Mouse (Mus musculus) liver, embryonic 11.5 days (tissue): ENCODE measurements around the gene Ly6g6c. TPM values are rescaled to one million over a fixed set of nuclear protein-coding genes. Genes with fewer than 3 reads are reported as not detected.

Experiments
- ATAC-seq: fragments of 200-750 bp; cut with Nextera tagmentation; replicated peaks from 2 replicates; pipeline ENCODE4 v1.8.0; 2017; ENCODE audit warnings: moderate number of reproducible peaks, mild to moderate bottlenecking, moderate TSS enrichment, moderate library complexity; ENCODE audit not compliant: low FRiP score
- DNase-seq: peaks from one replicate; pipeline ENCODE4 v3.0.0-alpha.2; 2017; ENCODE audit warnings: low spot score
- H3K27ac ChIP-seq: fragments of 300-500 bp; sonication (generic); 2 replicates; pipeline ENCODE4 v1.5.1; 2014; ENCODE audit warnings: mild to moderate bottlenecking, low read depth, low read length, control low read depth
- H3K27me3 ChIP-seq: fragments of 300-500 bp; sonication (generic); replicated peaks from 2 replicates; pipeline ENCODE4 v1.6.1; 2014; ENCODE audit warnings: low read length, mixed read lengths; ENCODE audit not compliant: control insufficient read depth, insufficient read depth
- H3K36me3 ChIP-seq: fragments of 300-500 bp; sonication (generic); 2 replicates; pipeline ENCODE4 v1.6.1; 2014; ENCODE audit warnings: mild to moderate bottlenecking, low read length, moderate library complexity, mixed read lengths; ENCODE audit not compliant: control insufficient read depth, insufficient read depth
- H3K4me1 ChIP-seq: fragments of 300-500 bp; sonication (generic); replicated peaks from 2 replicates; pipeline ENCODE4 v1.6.1; 2014; ENCODE audit warnings: low read length, mixed read lengths; ENCODE audit not compliant: control insufficient read depth, insufficient read depth
- H3K4me2 ChIP-seq: fragments of 300-500 bp; sonication (generic); 2 replicates; pipeline ENCODE4 v1.6.1; 2014; ENCODE audit warnings: mild to moderate bottlenecking, control low read depth, moderate library complexity
- H3K4me3 ChIP-seq: fragments of 300-500 bp; sonication (generic); 2 replicates; pipeline ENCODE4 v1.5.1; 2014; ENCODE audit warnings: low read depth, low read length, control low read depth
- H3K9ac ChIP-seq: fragments of 300-500 bp; sonication (generic); 2 replicates; pipeline ENCODE4 v1.6.1; 2014; ENCODE audit warnings: low read depth, low read length, control low read depth
- H3K9me3 ChIP-seq: fragments of 300-500 bp; sonication (generic); 2 replicates; pipeline ENCODE4 v1.6.1; 2016; ENCODE audit warnings: low read length, inconsistent platforms, mixed read lengths; ENCODE audit not compliant: control insufficient read depth
- WGBS: fragments of 180-500 bp; shearing (Covaris S2); extraction: QIAGEN DNeasy Blood & Tissue Kit; methylation state at CpG from one replicate; pipeline ENCODE4 v1.1.7; 2014; 5-methylcytosine and 5-hydroxymethylcytosine counted together
- polyA plus RNA-seq: library from polyadenylated mRNA; unstranded; fragments of >200 nt; fragmentation: Nextera tagmentation; extraction: Ambion mirVana; gene quantifications from 2 replicates; pipeline ENCODE4 v1.2.1, GENCODE M21; 2014

The Ly6g6c gene
- polyA plus RNA-seq, result 0.34 and 1.8 TPM in 2 replicates

DNA sequence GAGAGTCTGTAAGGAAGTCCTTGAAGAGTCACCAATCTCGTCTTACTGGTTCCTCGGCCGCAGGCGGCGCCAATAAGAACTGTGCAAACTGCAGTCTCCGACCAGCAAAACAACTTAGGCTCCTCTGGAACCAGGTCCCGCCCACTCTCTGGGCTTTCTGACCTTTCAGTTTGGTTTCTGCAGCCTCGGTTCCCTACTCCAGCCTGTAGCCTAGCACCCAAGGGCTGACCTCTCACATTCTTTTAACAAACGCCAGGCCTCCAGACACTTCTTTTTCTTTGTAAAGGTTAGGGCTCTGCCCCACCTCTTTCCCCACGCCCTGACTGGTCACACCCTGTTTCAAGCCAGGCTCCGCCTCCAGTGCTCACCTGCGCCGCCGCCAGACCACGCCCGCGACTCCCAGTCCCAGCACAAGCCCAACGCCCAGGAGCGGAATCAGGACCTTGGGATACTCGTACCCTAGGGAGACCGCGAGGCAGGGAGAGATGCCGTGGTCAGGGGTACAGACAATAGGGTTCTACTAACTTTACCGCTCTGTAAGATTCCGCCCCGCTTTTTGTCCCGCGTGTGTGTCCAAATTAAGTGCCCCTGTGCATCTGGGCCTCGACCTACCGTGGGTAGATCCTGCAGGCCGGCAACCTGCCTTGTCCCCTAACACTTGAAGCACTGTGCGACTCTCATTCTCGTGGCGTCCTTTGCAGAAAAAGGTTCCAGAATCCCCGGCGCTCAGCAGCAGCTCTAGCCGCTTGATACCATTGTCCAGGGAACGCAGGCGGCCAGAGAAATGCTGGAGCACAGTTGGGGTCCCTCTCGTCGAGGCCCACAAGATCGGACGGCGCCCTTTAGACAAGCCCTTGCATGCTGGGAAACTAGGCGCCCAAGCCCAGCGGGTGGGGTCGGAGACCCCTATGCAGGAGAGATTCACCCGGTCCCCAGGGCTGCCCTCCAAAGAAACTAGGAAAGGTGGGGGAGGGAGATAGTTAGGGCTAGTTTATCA, at the start of gene Ly6g6c:
Gene Ly6g6c, plus strand, starts transcription at position 438 of the 997 bp plus-strand sequence.
- Histone ChIP-seq H3K27me3 (peaks cover 46% of the 10 kb centered on the region), H3K9ac (peak within 1 kb of the TSS; percentile 45), H3K4me2 (peak within 1 kb of the TSS; percentile 79), H3K36me3 (peaks cover 12% of the 10 kb centered on the region; the same call in 1 of the 2 replicates), H3K27ac (peak within 1 kb of the TSS; percentile 2; the same call in 1 of the 2 replicates), H3K4me1 (peaks cover 28% of the 10 kb centered on the region), H3K4me3 (peak within 1 kb of the TSS; percentile 45), H3K9me3 (no peaks in the 10 kb centered on the region)
- ATAC-seq, result peak; percentile 17
- WGBS, result 2% methylated on average over 48 of the region's 48 CpGs
- DNase-seq, result peak; percentile 52

DNA sequence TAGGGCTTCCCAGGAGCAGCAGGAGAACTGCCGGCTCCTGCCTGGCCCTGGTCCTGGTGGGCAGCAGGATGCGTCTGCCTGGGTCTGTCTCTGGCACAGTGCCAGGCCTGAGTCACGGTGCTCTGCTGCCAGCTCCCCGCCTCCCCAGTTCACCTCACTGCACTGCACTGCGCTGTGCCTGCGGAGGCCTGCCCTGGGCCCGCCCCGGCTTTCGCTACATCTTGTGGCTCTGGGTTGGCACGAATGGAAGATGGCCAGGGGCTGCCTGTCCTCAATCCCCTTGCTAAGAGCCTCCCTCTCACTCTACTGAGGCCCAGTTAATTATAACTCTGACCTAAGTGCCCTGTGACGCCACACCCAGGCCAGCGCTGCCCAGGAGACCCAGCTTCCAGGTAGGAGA, 48.8 kb upstream of the Ly6g6c start, which contains the start of gene Vwa7:
Gene Vwa7, plus strand, starts transcription at position 204 of the 400 bp plus-strand sequence.
- no peak within 1 kb of the TSS; the same call in 1 of the 2 replicates for H3K27ac ChIP-seq
- H3K36me3 ChIP-seq, result peaks cover 52% of the 10 kb centered on the region

GRCm38 (mm10) chr17:35016791-35017705, 48.1 kb upstream of the Ly6g6c start:
- H3K27me3 ChIP-seq, result no peaks in the 10 kb centered on the region
- 78% methylated on average over 10 of the region's 10 CpGs for WGBS
- H3K36me3 ChIP-seq, result peaks cover 45% of the 10 kb centered on the region
- no peak for DNase-seq
- no peak overlapping the region for H3K4me3 ChIP-seq
- peaks cover 10% of the 10 kb centered on the region for H3K4me1 ChIP-seq
- H3K4me2 ChIP-seq, result no peak overlapping the region
- no peak overlapping the region for H3K9ac ChIP-seq
- H3K27ac ChIP-seq, result no peak overlapping the region
- ATAC-seq, result no peak
- H3K9me3 ChIP-seq, result no peaks in the 10 kb centered on the region

More for the DNA sequence above, 48.8 kb upstream of the Ly6g6c start, which contains the start of gene Vwa7:
- peak; percentile 34 for DNase-seq
- no peak within 1 kb of the TSS for H3K4me2 ChIP-seq
- H3K4me3 ChIP-seq, result no peak within 1 kb of the TSS
- peaks cover 7% of the 10 kb centered on the region for H3K4me1 ChIP-seq
- no peaks in the 10 kb centered on the region for H3K27me3 ChIP-seq
- WGBS, result 82% methylated on average over 12 of the region's 12 CpGs
- H3K9me3 ChIP-seq, result no peaks in the 10 kb centered on the region
- peak; percentile 18; the same call in 1 of the 2 replicates for ATAC-seq
- H3K9ac ChIP-seq, result no peak within 1 kb of the TSS

DNA sequence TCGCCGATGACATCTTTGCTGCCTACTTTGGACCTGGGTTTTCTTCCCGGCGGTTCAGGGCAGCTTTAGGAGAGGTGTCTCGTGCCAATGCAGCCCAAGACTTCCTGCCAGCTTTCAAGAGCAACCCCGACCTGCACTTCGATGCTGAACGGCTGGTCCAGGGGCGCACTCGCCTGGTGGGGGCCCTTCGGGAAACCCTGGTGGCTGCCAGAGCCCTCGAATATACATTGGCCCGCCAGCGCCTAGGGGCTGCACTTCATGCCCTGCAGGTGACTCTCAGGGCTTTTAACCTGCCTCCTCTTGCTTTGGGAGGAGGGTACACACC, 47.5 kb upstream of the Ly6g6c start:
- no peak for ATAC-seq
- DNase-seq, result no peak

DNA sequence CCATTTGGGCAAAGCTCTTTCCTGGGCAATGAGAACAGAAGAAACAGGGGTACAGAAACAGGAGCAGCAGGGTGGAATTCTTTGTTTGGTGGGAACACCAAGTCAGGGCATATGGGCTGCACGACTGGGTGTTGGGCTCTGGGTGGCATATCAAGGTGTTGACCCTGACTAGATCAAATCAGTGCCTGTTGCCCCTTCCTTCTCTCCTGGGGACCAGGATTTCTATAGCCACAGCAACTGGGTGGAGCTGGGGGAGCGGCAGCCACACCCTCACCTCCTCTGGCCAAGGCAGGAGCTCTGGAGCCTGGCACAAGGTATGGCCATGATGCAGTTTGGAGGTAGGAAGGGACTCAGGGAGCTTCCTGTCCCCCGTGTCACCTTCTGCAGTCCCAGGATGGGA, 47.0 kb upstream of the Ly6g6c start:
- WGBS, result 75% methylated on average over 3 of the region's 3 CpGs
- DNase-seq (no peak), ATAC-seq (no peak)
- Histone ChIP-seq H3K27me3 (no peaks in the 10 kb centered on the region), H3K9ac (no peak overlapping the region), H3K4me2 (no peak overlapping the region), H3K9me3 (no peaks in the 10 kb centered on the region), H3K27ac (no peak overlapping the region), H3K36me3 (peaks cover 37% of the 10 kb centered on the region), H3K4me1 (peaks cover 21% of the 10 kb centered on the region), H3K4me3 (no peak overlapping the region)

More for the DNA sequence above, 47.5 kb upstream of the Ly6g6c start:
- Histone ChIP-seq H3K9me3 (no peaks in the 10 kb centered on the region), H3K36me3 (peaks cover 42% of the 10 kb centered on the region), H3K27me3 (no peaks in the 10 kb centered on the region), H3K9ac (no peak overlapping the region), H3K27ac (no peak overlapping the region), H3K4me2 (no peak overlapping the region), H3K4me1 (peaks cover 16% of the 10 kb centered on the region), H3K4me3 (no peak overlapping the region)
- WGBS, result 72% methylated on average over 14 of the region's 14 CpGs

- Histone ChIP-seq H3K4me1 (peaks cover 39% of the 10 kb centered on the region), H3K4me3 (no peak overlapping the region), H3K9me3 (no peaks in the 10 kb centered on the region), H3K36me3 (peaks cover 20% of the 10 kb centered on the region), H3K27ac (no peak overlapping the region), H3K27me3 (no peaks in the 10 kb centered on the region), H3K9ac (no peak overlapping the region), H3K4me2 (no peak overlapping the region)
- ATAC-seq (no peak), DNase-seq (no peak)
- 85% methylated on average over 11 of the region's 11 CpGs for whole genome bisulfite sequencing
Measured at GRCm38 (mm10) chr17:35019894-35020293, 45.3 kb upstream of the Ly6g6c start.

DNA sequence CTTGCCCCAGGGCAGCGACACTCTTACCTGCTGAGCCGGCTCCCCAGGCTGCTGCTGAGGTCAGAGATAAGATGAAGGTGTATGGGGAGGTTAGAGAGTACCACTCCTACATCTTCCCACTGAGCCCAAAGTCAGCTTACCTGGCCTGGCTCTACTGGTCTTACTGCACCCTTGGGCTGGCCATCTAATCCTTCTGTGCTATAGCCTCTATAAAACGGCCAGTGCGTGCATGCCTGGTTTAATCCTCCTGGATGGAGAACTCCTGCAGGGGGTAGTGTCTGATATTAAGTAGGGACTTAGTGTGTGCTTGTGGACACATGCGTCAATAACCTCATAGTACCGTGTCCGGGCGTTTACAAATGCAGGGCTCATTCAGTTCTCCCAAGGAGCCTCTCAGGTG, 44.6 kb upstream of the Ly6g6c start:
- Histone ChIP-seq H3K27ac (no peak overlapping the region), H3K27me3 (no peaks in the 10 kb centered on the region), H3K4me1 (peaks cover 41% of the 10 kb centered on the region), H3K9ac (no peak overlapping the region), H3K4me2 (no peak overlapping the region), H3K4me3 (no peak overlapping the region), H3K36me3 (peaks cover 14% of the 10 kb centered on the region), H3K9me3 (no peaks in the 10 kb centered on the region)
- DNase-seq, result peak; percentile 32
- WGBS, result 85% methylated on average over 8 of the region's 8 CpGs
- no peak for ATAC-seq

DNA sequence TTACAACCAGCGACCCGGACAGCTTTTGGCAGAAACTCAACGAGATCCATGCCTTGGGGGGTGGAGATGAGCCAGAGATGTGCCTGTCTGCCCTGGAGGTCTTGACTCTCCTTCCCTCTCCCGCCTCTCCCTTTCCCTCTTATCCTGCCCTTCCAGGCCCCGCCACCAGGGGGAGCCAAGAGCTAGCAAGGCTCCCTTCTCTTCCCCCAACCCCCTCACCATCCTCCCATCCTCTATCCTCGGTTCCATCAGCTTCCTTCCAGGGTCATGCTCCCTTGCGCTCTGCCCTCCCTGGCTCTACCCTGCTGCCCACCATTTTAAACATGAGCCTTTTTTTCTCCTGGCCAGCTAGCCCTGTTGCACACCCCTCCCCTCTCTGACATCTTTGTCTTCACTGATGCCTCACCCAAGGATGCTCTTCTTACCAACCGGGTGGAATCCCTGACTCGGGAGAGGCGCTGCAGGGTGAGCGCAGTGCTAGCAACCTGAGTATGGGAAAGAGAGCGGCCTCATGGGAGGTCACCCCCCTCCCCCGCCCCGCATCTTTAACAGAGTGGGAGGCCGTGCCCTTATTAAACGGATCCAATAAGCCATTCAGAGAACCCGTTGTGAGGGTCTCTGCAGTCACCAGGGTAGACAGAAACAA, 43.9 kb upstream of the Ly6g6c start:
- DNase-seq (peak; percentile 87), ATAC-seq (peak; percentile 29)
- Histone ChIP-seq H3K4me1 (peaks cover 40% of the 10 kb centered on the region), H3K36me3 (peaks cover 6% of the 10 kb centered on the region), H3K9me3 (no peaks in the 10 kb centered on the region), H3K4me2 (peak overlapping the region; percentile 57), H3K4me3 (peak overlapping the region; percentile 7), H3K27me3 (no peaks in the 10 kb centered on the region), H3K27ac (peak overlapping the region; percentile 53), H3K9ac (no peak overlapping the region)
- 6% methylated on average over 17 of the region's 17 CpGs for WGBS
